Mouse (Mus musculus) myocyte (in vitro differentiated cells): ENCODE measurements at regions not wholly inside any gene's neighbourhood (a gene's known extent, or its start where the extent isn't known, plus 50 kb on each side); places are given as distances from the start of the nearest gene placed in this dataset.
"Not testable (repeated sequence)": the region's sequence is repeated elsewhere in the genome, so short reads cannot be mapped to it uniquely, and the experiment has no call there.

Source experiments
- H3K27me3 ChIP-seq: one replicate; pipeline ENCODE4 v1.6.1; 2011; ENCODE audit not compliant: control insufficient read depth, insufficient read depth, insufficient read length
- H3K36me3 ChIP-seq: one replicate; pipeline ENCODE4 v1.6.1; 2011; ENCODE audit not compliant: control insufficient read depth, insufficient read depth
- H3K4me2 ChIP-seq: one replicate; pipeline ENCODE4 v1.6.1; 2011; ENCODE audit warnings: low read depth, control low read depth
- H3K4me3 ChIP-seq: one replicate; pipeline ENCODE4 v1.5.1; 2011; ENCODE audit warnings: mild to moderate bottlenecking, control low read depth, moderate library complexity
- H3K79me2 ChIP-seq: one replicate; pipeline ENCODE4 v1.6.1; 2011; ENCODE audit not compliant: control insufficient read depth, insufficient read depth
- H3ac ChIP-seq: one replicate; pipeline ENCODE4 v1.6.1; 2011; ENCODE audit not compliant: control insufficient read depth, insufficient read length
- CEBPB ChIP-seq: IDR thresholded peaks from 2 replicates; pipeline ENCODE4 v1.6.1; 2011; ENCODE audit warnings: mild to moderate bottlenecking, moderate library complexity; ENCODE audit not compliant: poor library complexity, insufficient read depth, severe bottlenecking
- E2F4 ChIP-seq: IDR thresholded peaks from one replicate; pipeline ENCODE4 v1.6.1; 2011; ENCODE audit warnings: mild to moderate bottlenecking, control low read depth, moderate library complexity; ENCODE audit not compliant: insufficient read depth
- MAX ChIP-seq: IDR thresholded peaks from one replicate; pipeline ENCODE4 v1.6.1; 2011; ENCODE audit warnings: low read depth, mild to moderate bottlenecking, control low read depth
- MYOD1 ChIP-seq, 3 experiments: IDR thresholded peaks; one replicate each; pipeline ENCODE4 v1.6.1; 2011; ENCODE audit warnings: control low read depth in 2 of 3, low read depth in 2 of 3, mild to moderate bottlenecking in 2 of 3, moderate library complexity in 1 of 3; ENCODE audit not compliant: insufficient read length in 2 of 3, control insufficient read depth in 1 of 3
- MYOG ChIP-seq, 3 experiments: IDR thresholded peaks; one replicate each; pipeline ENCODE4 v1.6.1; 2011; ENCODE audit warnings: control low read depth in 2 of 3, low read depth in 2 of 3, mild to moderate bottlenecking in 2 of 3; ENCODE audit not compliant: insufficient read length in 2 of 3, control insufficient read depth in 1 of 3, insufficient read depth in 1 of 3
- POLR2A ChIP-seq: IDR thresholded peaks from one replicate; pipeline ENCODE4 v1.6.1; 2011; ENCODE audit warnings: low read depth, mild to moderate bottlenecking, control low read depth, moderate library complexity; ENCODE audit not compliant: insufficient read length
- POLR2AphosphoS2 ChIP-seq: IDR thresholded peaks from one replicate; pipeline ENCODE4 v1.6.1; 2011; ENCODE audit warnings: low read depth, control low read depth; ENCODE audit not compliant: insufficient read length
- REST ChIP-seq: IDR thresholded peaks from one replicate; pipeline ENCODE4 v1.6.1; 2011; ENCODE audit warnings: mild to moderate bottlenecking, control low read depth, moderate library complexity; ENCODE audit not compliant: insufficient read depth, insufficient read length
- SRF ChIP-seq: IDR thresholded peaks from one replicate; pipeline ENCODE4 v1.6.1; 2011; ENCODE audit warnings: low read depth; ENCODE audit not compliant: control insufficient read depth, insufficient read length
- TCF12 ChIP-seq: IDR thresholded peaks from one replicate; pipeline ENCODE4 v1.6.1; 2011; ENCODE audit warnings: mild to moderate bottlenecking, control low read depth; ENCODE audit not compliant: poor library complexity, insufficient read depth, severe bottlenecking
- TCF3 ChIP-seq: IDR thresholded peaks from one replicate; pipeline ENCODE4 v1.6.1; 2011; ENCODE audit warnings: low read depth, control low read depth; ENCODE audit not compliant: insufficient read length
- USF1 ChIP-seq: IDR thresholded peaks from one replicate; pipeline ENCODE4 v1.6.1; 2011; ENCODE audit warnings: low read depth, mild to moderate bottlenecking, control low read depth, moderate library complexity

- not testable (repeated sequence) for H3K36me3 ChIP-seq, H3K4me2 ChIP-seq, H3K27me3 ChIP-seq, H3K4me3 ChIP-seq, H3ac ChIP-seq, H3K79me2 ChIP-seq
Observed at GRCm38 (mm10) chr11:12913401-12913800, 448.6 kb upstream of the Cobl start.

GRCm38 (mm10) chr11:12873712-12874111 is 409.0 kb upstream of the Cobl start:
- H3ac ChIP-seq, result no peak overlapping the region
- no peak overlapping the region for H3K4me2 ChIP-seq
- no peaks in the 10 kb centered on the region for H3K27me3 ChIP-seq
- no peaks in the 10 kb centered on the region for H3K79me2 ChIP-seq
- TF ChIP-seq CEBPB, result no peak
- no peaks in the 10 kb centered on the region for H3K36me3 ChIP-seq
- H3K4me3 ChIP-seq, result no peak overlapping the region

- Histone ChIP-seq H3K4me3 (no peak overlapping the region), H3K4me2 (peak overlapping the region; percentile 36), H3K79me2 (no peaks in the 10 kb centered on the region), H3ac (no peak overlapping the region), H3K27me3 (no peaks in the 10 kb centered on the region), H3K36me3 (no peaks in the 10 kb centered on the region)
- TF ChIP-seq POLR2A, result no peak
- no peak for TF ChIP-seq TCF12
Observed at GRCm38 (mm10) chr11:12872802-12873201, 408.0 kb upstream of the Cobl start.

GRCm38 (mm10) chr11:12872399-12872798 is 407.6 kb upstream of the Cobl start:
- Histone ChIP-seq H3K79me2 (no peaks in the 10 kb centered on the region), H3K4me2 (no peak overlapping the region), H3K36me3 (no peaks in the 10 kb centered on the region), H3ac (no peak overlapping the region), H3K27me3 (no peaks in the 10 kb centered on the region), H3K4me3 (no peak overlapping the region)
- no peak for TF ChIP-seq MYOD1 (IDR thresholded peaks at IDR 0.05; ENCODE audit: control insufficient read depth in 1 of 3, insufficient read length in 2 of 3, low read depth in 2 of 3)
- TF ChIP-seq TCF12, result no peak
- no peak for TF ChIP-seq POLR2AphosphoS2
- no peak for TF ChIP-seq SRF
- no peak for TF ChIP-seq MAX
- no peak for TF ChIP-seq CEBPB
- TF ChIP-seq E2F4, result no peak
- no peak for TF ChIP-seq POLR2A
- TF ChIP-seq MYOG (IDR thresholded peaks at IDR 0.05; ENCODE audit: control insufficient read depth in 1 of 3, insufficient read depth in 1 of 3, insufficient read length in 2 of 3, low read depth in 2 of 3), result no peak
- TF ChIP-seq REST, result no peak
- TF ChIP-seq TCF3, result no peak
- no peak for TF ChIP-seq USF1

GRCm38 (mm10) chr11:12867541-12867940 is 402.8 kb upstream of the Cobl start:
- Histone ChIP-seq H3K4me3 (no peak overlapping the region), H3K36me3 (no peaks in the 10 kb centered on the region), H3K4me2 (peak overlapping the region; percentile 55), H3K79me2 (no peaks in the 10 kb centered on the region), H3K27me3 (no peaks in the 10 kb centered on the region), H3ac (no peak overlapping the region)
- TF ChIP-seq MAX (no peak), CEBPB (peak; percentile 68; the same call in 1 of the 2 replicates)

GRCm38 (mm10) chr11:12865034-12865620 is 400.4 kb upstream of the Cobl start:
- no peaks in the 10 kb centered on the region for H3K36me3 ChIP-seq
- no peaks in the 10 kb centered on the region for H3K79me2 ChIP-seq
- no peak overlapping the region for H3K4me2 ChIP-seq
- no peaks in the 10 kb centered on the region for H3K27me3 ChIP-seq
- no peak overlapping the region for H3K4me3 ChIP-seq
- no peak for TF ChIP-seq REST
- no peak for TF ChIP-seq MAX
- TF ChIP-seq E2F4, result no peak
- TF ChIP-seq POLR2A, result no peak
- no peak for TF ChIP-seq CEBPB
- no peak for TF ChIP-seq TCF3
- TF ChIP-seq SRF, result no peak
- no peak for TF ChIP-seq POLR2AphosphoS2
- TF ChIP-seq MYOG (IDR thresholded peaks at IDR 0.05; ENCODE audit: control insufficient read depth in 1 of 3, insufficient read depth in 1 of 3, insufficient read length in 2 of 3, low read depth in 2 of 3), result no peak
- no peak overlapping the region for H3ac ChIP-seq
